Mouse (Mus musculus) spleen, adult 2 months (tissue): Measurements from ENCODE around the gene Fam189a2. TPM values are rescaled to one million over a fixed set of nuclear protein-coding genes. Genes with fewer than 3 reads are reported as not detected.

ENCODE experiments used
- DNase-seq, 2 experiments: peaks; one replicate each; pipeline versions ENCODE4 v3.0.0 to v3.0.0-alpha.2; 2012 to 2021; ENCODE audit warnings: low spot score in 2 of 2, low read depth in 1 of 2
- H3K27ac ChIP-seq: fragments of 200-500 bp; 2 replicates; pipeline ENCODE4 v1.5.1; 2012; ENCODE audit warnings: low read length, inconsistent platforms; ENCODE audit not compliant: insufficient read depth
- H3K27me3 ChIP-seq: fragments of 200-500 bp; 2 replicates; pipeline ENCODE4 v1.6.1; 2012; ENCODE audit warnings: mild to moderate bottlenecking, moderate library complexity, low read length, inconsistent platforms; ENCODE audit not compliant: control insufficient read depth, insufficient read depth
- H3K36me3 ChIP-seq: fragments of 200-500 bp; 2 replicates; pipeline ENCODE4 v1.6.1; 2012; ENCODE audit warnings: mild to moderate bottlenecking, low read length, inconsistent platforms; ENCODE audit not compliant: control insufficient read depth, insufficient read depth
- H3K4me1 ChIP-seq: fragments of 200-500 bp; 2 replicates; pipeline ENCODE4 v1.6.1; 2011; ENCODE audit warnings: inconsistent platforms; ENCODE audit not compliant: control insufficient read depth, insufficient read depth, insufficient read length
- H3K4me3 ChIP-seq: fragments of 200-500 bp; 2 replicates; pipeline ENCODE4 v1.5.1; 2011; ENCODE audit warnings: mild to moderate bottlenecking, inconsistent platforms; ENCODE audit not compliant: insufficient read depth, insufficient read length; ENCODE audit errors: extremely low read depth
- CTCF ChIP-seq: fragments of 200-500 bp; IDR thresholded peaks from 2 replicates; pipeline ENCODE4 v1.5.1; 2011; ENCODE audit warnings: mild to moderate bottlenecking, inconsistent platforms; ENCODE audit not compliant: insufficient read depth, insufficient read length, insufficient replicate concordance; ENCODE audit errors: extremely low read depth
- POLR2A ChIP-seq: fragments of 200-500 bp; IDR thresholded peaks from 2 replicates; pipeline ENCODE4 v1.6.1; 2011; ENCODE audit warnings: low read depth, low read length, inconsistent platforms
- WGBS: fragments of 180-500 bp; shearing (Covaris S2); methylation state at CpG from one replicate; pipeline ENCODE4 v1.1.7; 2018; 5-methylcytosine and 5-hydroxymethylcytosine counted together
- polyA plus RNA-seq: library from polyadenylated mRNA; depleted of rRNA; stranded (reverse); fragments of >200 nt; gene quantifications from 2 replicates; pipeline ENCODE4 v1.2.3, GENCODE M21; 2012

The Fam189a2 gene
- polyA plus RNA-seq, 1 experiment: 1.8 TPM

GRCm38 (mm10) chr19:24029616-24030510, 956 bp downstream of the Fam189a2 start:
- no peak for TF ChIP-seq POLR2A
- TF ChIP-seq CTCF: no peak
- Histone ChIP-seq H3K27me3 (peaks cover 17% of the 10 kb centered on the region), H3K4me1 (no peaks in the 10 kb centered on the region), H3K27ac (no peak overlapping the region), H3K36me3 (no peaks in the 10 kb centered on the region), H3K4me3 (peak overlapping the region; percentile 24; the same call in 1 of the 2 replicates)
- DNase-seq: no peak
- 22% methylated on average over 20 of the region's 20 CpGs for WGBS

- WGBS: 88% methylated on average over 5 of the region's 5 CpGs
- no peak for DNase-seq
- H3K4me3 ChIP-seq: no peak overlapping the region
- no peaks in the 10 kb centered on the region for H3K36me3 ChIP-seq
- H3K4me1 ChIP-seq: no peaks in the 10 kb centered on the region
- H3K27ac ChIP-seq: no peak overlapping the region
- peaks cover 11% of the 10 kb centered on the region for H3K27me3 ChIP-seq
- TF ChIP-seq POLR2A: no peak
- no peak for TF ChIP-seq CTCF
Measured at GRCm38 (mm10) chr19:24025876-24026275, 4.9 kb downstream of the Fam189a2 start.

DNA sequence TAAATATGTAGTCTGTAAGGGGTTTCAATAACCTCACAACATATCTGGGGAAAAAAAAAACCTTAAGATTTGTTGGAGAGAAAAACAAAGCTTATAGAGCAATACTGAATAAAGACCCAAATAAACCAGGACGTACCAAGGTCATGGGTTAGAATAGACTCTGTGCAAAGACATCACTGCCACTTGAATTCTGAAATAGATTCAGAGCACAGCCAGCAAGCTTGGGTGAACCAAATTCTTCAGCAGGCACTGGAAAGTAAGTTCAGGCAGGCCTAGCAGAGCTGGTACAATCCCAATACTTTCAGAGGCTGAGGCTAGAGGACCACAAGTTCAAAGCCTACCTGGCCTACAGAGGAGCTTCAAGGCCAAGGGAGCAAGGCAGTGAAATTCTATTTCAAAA, 6.2 kb downstream of the Fam189a2 start:
- Histone ChIP-seq H3K27ac (no peak overlapping the region), H3K27me3 (peaks cover 4% of the 10 kb centered on the region; the same call in 1 of the 2 replicates), H3K36me3 (no peaks in the 10 kb centered on the region), H3K4me1 (no peaks in the 10 kb centered on the region), H3K4me3 (no peak overlapping the region)
- 75% methylated on average over 1 of the region's 1 CpGs for WGBS
- no peak for DNase-seq
- no peak for TF ChIP-seq CTCF
- no peak for TF ChIP-seq POLR2A

DNA sequence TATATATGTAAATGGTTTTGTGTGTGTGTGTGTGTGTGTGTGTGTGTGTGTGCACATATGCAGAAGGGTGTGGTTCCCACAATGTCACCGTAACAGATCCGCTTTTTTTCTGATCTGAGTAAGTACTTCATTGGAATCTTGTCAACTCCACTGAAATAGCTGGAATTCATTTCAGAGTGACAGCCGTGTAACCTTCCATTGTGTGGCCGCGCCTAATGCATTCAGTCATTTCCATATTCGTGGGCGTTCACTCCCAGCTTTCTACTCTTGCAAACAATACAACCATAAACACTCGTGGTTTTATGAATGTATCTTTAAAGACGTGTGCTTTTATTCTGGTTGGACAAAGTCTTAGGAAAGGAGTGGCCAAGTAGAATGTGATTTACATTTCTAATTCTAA, 6.7 kb downstream of the Fam189a2 start:
- TF ChIP-seq POLR2A (no peak), CTCF (no peak)
- 80% methylated on average over 9 of the region's 9 CpGs for WGBS
- H3K27ac ChIP-seq: no peak overlapping the region
- H3K36me3 ChIP-seq: no peaks in the 10 kb centered on the region
- 0 out of 2 replicates have a peak, but pooled peaks cover 2% of the 10 kb centered on the region for H3K27me3 ChIP-seq
- no peaks in the 10 kb centered on the region for H3K4me1 ChIP-seq
- H3K4me3 ChIP-seq: no peak overlapping the region
- DNase-seq: no peak

DNA sequence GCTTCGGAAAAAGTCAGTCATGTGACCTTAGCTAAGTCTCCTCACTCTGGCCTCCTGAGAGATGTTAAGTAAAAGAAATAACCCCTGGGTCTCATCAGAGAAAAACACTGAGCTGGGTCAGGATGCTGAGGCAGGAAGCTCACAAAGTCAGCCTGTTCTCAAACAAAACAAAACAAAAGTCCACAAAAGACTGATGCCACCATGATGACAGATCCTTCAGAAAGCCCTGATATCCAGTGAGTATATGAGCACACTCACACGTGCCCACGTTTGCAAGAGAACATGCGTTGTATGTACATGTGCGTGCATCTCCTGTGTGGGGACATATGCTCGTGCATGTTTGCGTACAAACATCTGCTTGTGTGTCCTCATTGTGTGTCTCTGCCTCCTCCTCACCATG, 7.5 kb downstream of the Fam189a2 start:
- no peaks in the 10 kb centered on the region for H3K4me1 ChIP-seq
- H3K27me3 ChIP-seq: 0 out of 2 replicates have a peak, but pooled peaks cover 2% of the 10 kb centered on the region
- no peaks in the 10 kb centered on the region for H3K36me3 ChIP-seq
- H3K4me3 ChIP-seq: no peak overlapping the region
- no peak for DNase-seq
- 91% methylated on average over 7 of the region's 7 CpGs for WGBS
- no peak for TF ChIP-seq POLR2A
- no peak for TF ChIP-seq CTCF
- no peak overlapping the region for H3K27ac ChIP-seq

DNA sequence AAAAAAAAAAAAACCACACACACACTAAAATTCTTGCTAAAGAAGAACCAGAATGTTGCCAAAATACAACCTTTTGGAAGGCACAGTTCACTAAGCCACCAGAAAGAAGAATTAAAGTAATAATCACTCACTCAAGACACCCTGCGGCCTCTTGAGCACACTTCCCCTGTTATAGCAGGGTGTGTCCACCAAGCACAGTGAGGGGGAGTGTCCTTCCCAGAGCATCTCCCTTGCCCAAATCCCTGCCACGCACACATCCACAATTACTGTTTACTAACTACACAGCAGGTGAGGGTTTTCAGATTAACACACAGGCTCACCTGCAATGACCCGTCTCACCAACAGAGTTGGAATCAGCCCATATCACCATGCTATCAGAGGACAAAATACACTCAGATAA, 8.0 kb downstream of the Fam189a2 start:
- no peak for DNase-seq
- H3K27ac ChIP-seq: no peak overlapping the region
- 81% methylated on average over 3 of the region's 3 CpGs for WGBS

GRCm38 (mm10) chr19:24022301-24022700, 8.5 kb downstream of the Fam189a2 start:
- 61% methylated on average over 6 of the region's 6 CpGs for WGBS
- no peaks in the 10 kb centered on the region for H3K36me3 ChIP-seq
- H3K4me1 ChIP-seq: no peaks in the 10 kb centered on the region
- no peaks in the 10 kb centered on the region for H3K27me3 ChIP-seq
- TF ChIP-seq CTCF (no peak), POLR2A (no peak)
- no peak overlapping the region for H3K27ac ChIP-seq
- no peak overlapping the region for H3K4me3 ChIP-seq
- no peak for DNase-seq

More for the DNA sequence above, 8.0 kb downstream of the Fam189a2 start:
- no peaks in the 10 kb centered on the region for H3K4me1 ChIP-seq
- no peaks in the 10 kb centered on the region for H3K27me3 ChIP-seq
- no peak overlapping the region for H3K4me3 ChIP-seq
- H3K36me3 ChIP-seq: no peaks in the 10 kb centered on the region
- no peak for TF ChIP-seq POLR2A
- no peak for TF ChIP-seq CTCF
